Mouse (Mus musculus): ENCODE measurements around the gene Rhob. TPM values are rescaled to one million over a fixed set of nuclear protein-coding genes. Genes with fewer than 3 reads are reported as not detected.

Rhob gene
- polyA plus RNA-seq, 1 experiment = 223 TPM

Other genes with a start within 250 kb of the Rhob start
- 0.06 TPM in 1 of 2 replicates, not detected in the other for gene Gdf7, start 198.1 kb downstream of the Rhob start, polyA plus RNA-seq (2012; rRNA removed)
- gene Hs1bp3, start 186.6 kb downstream of the Rhob start, polyA plus RNA-seq (2012; rRNA removed) = 16.7 and 19.7 TPM in 2 replicates
- gene Slc7a15, start 99.1 kb upstream of the Rhob start, polyA plus RNA-seq (2012; rRNA removed) = not detected in 2 replicates
- 56.5 and 59.3 TPM in 2 replicates for gene Pum2, start 174.1 kb upstream of the Rhob start, polyA plus RNA-seq (2012; rRNA removed)